Mouse (Mus musculus) testis, adult 2 months (tissue): ENCODE measurements at regions not wholly inside any gene's neighbourhood (a gene's known extent, or its start where the extent isn't known, plus 50 kb on each side); places are given as distances from the start of the nearest gene placed in this dataset.

ENCODE experiments used
- H3K27ac ChIP-seq: fragments of 200-500 bp; 2 replicates; pipeline ENCODE4 v1.5.1; 2012; ENCODE audit warnings: low read depth, low read length; ENCODE audit not compliant: control insufficient read depth, insufficient read depth
- H3K27me3 ChIP-seq: fragments of 200-500 bp; 2 replicates; pipeline ENCODE4 v1.6.1; 2012; ENCODE audit warnings: mild to moderate bottlenecking, low read length, moderate library complexity; ENCODE audit not compliant: control insufficient read depth, insufficient read depth
- H3K36me3 ChIP-seq: fragments of 200-500 bp; 2 replicates; pipeline ENCODE4 v1.6.1; 2012; ENCODE audit warnings: mild to moderate bottlenecking, low read length; ENCODE audit not compliant: control insufficient read depth, insufficient read depth
- H3K4me1 ChIP-seq: fragments of 200-500 bp; 2 replicates; pipeline ENCODE4 v1.6.1; 2012; ENCODE audit warnings: low read length; ENCODE audit not compliant: control insufficient read depth, insufficient read depth
- H3K4me3 ChIP-seq: fragments of 200-500 bp; 2 replicates; pipeline ENCODE4 v1.5.1; 2012; ENCODE audit warnings: low read depth, mild to moderate bottlenecking, low read length, moderate library complexity, mixed read lengths; ENCODE audit not compliant: control insufficient read depth
- CTCF ChIP-seq: fragments of 200-500 bp; IDR thresholded peaks from 2 replicates; pipeline ENCODE4 v1.5.1; 2012; ENCODE audit warnings: low read depth, mild to moderate bottlenecking, inconsistent platforms, low read length, moderate library complexity; ENCODE audit not compliant: control insufficient read depth, insufficient read depth, insufficient replicate concordance
- POLR2A ChIP-seq: fragments of 200-500 bp; IDR thresholded peaks from 2 replicates; pipeline ENCODE4 v1.6.1; 2012; ENCODE audit warnings: low read depth, mild to moderate bottlenecking, inconsistent platforms, low read length, moderate library complexity; ENCODE audit not compliant: control insufficient read depth

GRCm38 (mm10) chr11:111522716-111523115 is 456.8 kb downstream of the Kcnj2 start:
- Histone ChIP-seq H3K36me3 (no peaks in the 10 kb centered on the region), H3K27ac (no peak overlapping the region), H3K4me3 (no peak overlapping the region), H3K4me1 (no peaks in the 10 kb centered on the region), H3K27me3 (no peaks in the 10 kb centered on the region)
- TF ChIP-seq CTCF = no peak
- TF ChIP-seq POLR2A = no peak

GRCm38 (mm10) chr11:111523465-111523864 is 457.5 kb downstream of the Kcnj2 start:
- no peaks in the 10 kb centered on the region for H3K4me1 ChIP-seq
- H3K27me3 ChIP-seq = no peaks in the 10 kb centered on the region
- H3K36me3 ChIP-seq = no peaks in the 10 kb centered on the region
- no peak overlapping the region for H3K27ac ChIP-seq
- TF ChIP-seq POLR2A = no peak
- peak; percentile 83; the same call in 1 of the 2 replicates for TF ChIP-seq CTCF
- H3K4me3 ChIP-seq = no peak overlapping the region

- no peaks in the 10 kb centered on the region for H3K4me1 ChIP-seq
- no peaks in the 10 kb centered on the region for H3K36me3 ChIP-seq
- TF ChIP-seq POLR2A = no peak
- TF ChIP-seq CTCF = no peak
- H3K27ac ChIP-seq = no peak overlapping the region
- H3K4me3 ChIP-seq = no peak overlapping the region
- H3K27me3 ChIP-seq = no peaks in the 10 kb centered on the region
Observed at GRCm38 (mm10) chr11:111526010-111526742, 460.2 kb downstream of the Kcnj2 start.

- no peak overlapping the region for H3K27ac ChIP-seq
- no peaks in the 10 kb centered on the region for H3K27me3 ChIP-seq
- H3K4me3 ChIP-seq = no peak overlapping the region
- no peak for TF ChIP-seq CTCF
- no peak for TF ChIP-seq POLR2A
- H3K36me3 ChIP-seq = no peaks in the 10 kb centered on the region
- no peaks in the 10 kb centered on the region for H3K4me1 ChIP-seq
Observed at GRCm38 (mm10) chr11:111529591-111529990, 463.6 kb downstream of the Kcnj2 start.

GRCm38 (mm10) chr11:111530912-111531311 is 464.9 kb downstream of the Kcnj2 start:
- Histone ChIP-seq H3K27me3 (no peaks in the 10 kb centered on the region), H3K27ac (no peak overlapping the region), H3K4me3 (no peak overlapping the region), H3K36me3 (no peaks in the 10 kb centered on the region), H3K4me1 (no peaks in the 10 kb centered on the region)
- no peak for TF ChIP-seq POLR2A
- no peak for TF ChIP-seq CTCF

GRCm38 (mm10) chr11:111532457-111532856 is 466.5 kb downstream of the Kcnj2 start:
- TF ChIP-seq POLR2A = no peak
- TF ChIP-seq CTCF = no peak
- H3K4me3 ChIP-seq = no peak overlapping the region

GRCm38 (mm10) chr11:111536040-111536836 is 470.3 kb downstream of the Kcnj2 start:
- peak; percentile 18; the same call in 1 of the 2 replicates for TF ChIP-seq CTCF
- TF ChIP-seq POLR2A = no peak
- Histone ChIP-seq H3K27ac (no peak overlapping the region), H3K36me3 (no peaks in the 10 kb centered on the region), H3K4me3 (no peak overlapping the region), H3K4me1 (no peaks in the 10 kb centered on the region), H3K27me3 (no peaks in the 10 kb centered on the region)

More at GRCm38 (mm10) chr11:111532457-111532856, 466.5 kb downstream of the Kcnj2 start:
- H3K4me1 ChIP-seq = no peaks in the 10 kb centered on the region
- no peaks in the 10 kb centered on the region for H3K36me3 ChIP-seq
- no peaks in the 10 kb centered on the region for H3K27me3 ChIP-seq
- H3K27ac ChIP-seq = no peak overlapping the region
